Mouse (Mus musculus) induced T-regulatory cell, adult 2 months (primary cell): Measurements from ENCODE around the gene 2900026A02Rik.
A peak's percentile ranks its signal among the peaks of the same experiment; 100 is the strongest.

Source experiments
- DNase-seq: peaks from one replicate; pipeline ENCODE4 v3.0.0-alpha.2; 2012; ENCODE audit warnings: low read depth

2900026A02Rik gene

DNA sequence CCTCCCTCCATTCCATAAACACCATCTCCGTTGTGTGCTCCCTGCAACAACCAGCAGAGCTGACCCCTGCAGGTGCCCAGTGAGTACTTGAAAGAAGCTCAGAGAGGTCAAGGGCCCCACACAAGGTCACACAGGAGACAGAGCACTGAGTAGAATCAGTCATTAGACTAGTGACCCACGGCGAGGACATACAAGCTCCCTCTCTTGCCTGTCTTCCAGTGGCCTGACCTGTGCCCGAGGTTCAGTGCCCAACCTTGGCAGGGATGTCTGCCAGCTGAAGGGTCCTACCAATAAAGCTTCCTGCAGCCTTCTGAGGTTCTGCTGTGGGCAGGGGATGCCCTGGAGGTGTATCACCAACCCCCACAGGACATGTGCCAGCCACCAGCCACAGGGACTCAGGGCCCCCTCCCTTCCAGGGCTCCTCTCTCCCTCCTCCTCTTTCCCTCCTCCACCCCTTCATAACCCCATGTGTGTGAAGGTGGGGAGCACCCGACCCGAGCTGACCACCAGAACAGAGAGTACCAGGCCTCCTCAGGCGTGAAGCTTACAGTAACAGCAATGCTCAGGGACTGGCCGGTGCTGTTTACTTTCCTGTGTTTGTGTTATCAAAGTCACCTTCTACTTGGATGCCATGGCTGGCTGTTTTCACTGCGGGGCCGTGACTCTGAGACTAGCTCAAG is 8.7 kb downstream of the 2900026A02Rik start:
- DNase-seq = no peak

DNA sequence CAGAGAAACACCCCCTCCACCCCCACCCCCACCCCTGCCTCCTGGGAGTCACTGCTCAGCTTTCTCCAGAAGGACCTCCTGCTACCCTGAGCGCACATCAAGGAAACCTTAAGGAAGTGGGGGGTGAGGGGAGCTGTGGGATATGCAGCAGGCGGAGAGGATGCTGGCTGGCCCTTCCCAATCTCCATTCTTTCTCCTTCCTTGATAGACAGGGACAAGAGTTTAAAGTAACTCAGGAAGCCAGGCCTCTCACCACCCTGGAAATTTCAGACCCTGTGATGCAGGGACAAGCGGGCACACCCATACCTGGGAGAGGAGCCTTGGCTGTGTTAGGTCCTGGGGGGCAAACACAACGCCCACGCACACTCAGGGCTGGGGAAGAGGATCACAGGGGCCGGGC is 10.7 kb downstream of the 2900026A02Rik start:
- no peak for DNase-seq

DNA sequence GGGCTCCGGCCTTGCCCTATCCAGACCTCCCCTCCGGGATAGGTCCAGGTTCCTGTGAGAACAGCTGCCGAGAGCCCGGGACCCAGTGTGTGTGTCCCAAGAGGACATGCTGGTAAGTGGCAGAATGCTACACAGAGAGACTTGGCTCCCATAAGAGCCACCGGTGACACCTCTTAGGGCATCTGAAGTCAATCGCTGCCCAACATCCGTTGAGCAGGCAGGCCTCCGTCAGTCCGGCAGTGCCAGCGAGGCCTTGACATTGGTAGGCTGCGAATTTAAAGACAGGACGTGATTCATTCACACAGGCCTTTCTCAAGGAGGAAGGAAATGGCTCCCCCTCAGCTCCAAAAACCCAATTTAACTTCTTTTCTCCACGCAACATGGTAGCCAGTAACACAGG is 11.1 kb downstream of the 2900026A02Rik start:
- DNase-seq = no peak

DNA sequence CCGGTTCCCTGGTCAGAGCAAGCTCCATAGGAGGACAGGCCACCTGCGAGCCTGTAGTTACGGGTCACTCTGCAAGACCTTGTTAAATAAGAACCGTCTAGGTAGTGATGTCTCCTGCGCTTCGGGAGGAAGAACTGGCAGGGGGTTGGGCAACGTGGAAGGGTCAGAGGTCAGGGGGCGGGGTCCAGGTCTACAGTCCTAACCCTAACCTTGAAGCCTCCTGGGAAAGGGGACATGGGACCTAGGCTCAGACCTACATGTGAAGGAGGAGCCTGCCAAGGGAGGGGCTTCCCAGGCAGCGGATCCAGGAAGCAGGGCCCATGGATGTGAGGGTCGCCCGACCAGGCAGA is 11.7 kb downstream of the 2900026A02Rik start:
- DNase-seq = no peak

DNA sequence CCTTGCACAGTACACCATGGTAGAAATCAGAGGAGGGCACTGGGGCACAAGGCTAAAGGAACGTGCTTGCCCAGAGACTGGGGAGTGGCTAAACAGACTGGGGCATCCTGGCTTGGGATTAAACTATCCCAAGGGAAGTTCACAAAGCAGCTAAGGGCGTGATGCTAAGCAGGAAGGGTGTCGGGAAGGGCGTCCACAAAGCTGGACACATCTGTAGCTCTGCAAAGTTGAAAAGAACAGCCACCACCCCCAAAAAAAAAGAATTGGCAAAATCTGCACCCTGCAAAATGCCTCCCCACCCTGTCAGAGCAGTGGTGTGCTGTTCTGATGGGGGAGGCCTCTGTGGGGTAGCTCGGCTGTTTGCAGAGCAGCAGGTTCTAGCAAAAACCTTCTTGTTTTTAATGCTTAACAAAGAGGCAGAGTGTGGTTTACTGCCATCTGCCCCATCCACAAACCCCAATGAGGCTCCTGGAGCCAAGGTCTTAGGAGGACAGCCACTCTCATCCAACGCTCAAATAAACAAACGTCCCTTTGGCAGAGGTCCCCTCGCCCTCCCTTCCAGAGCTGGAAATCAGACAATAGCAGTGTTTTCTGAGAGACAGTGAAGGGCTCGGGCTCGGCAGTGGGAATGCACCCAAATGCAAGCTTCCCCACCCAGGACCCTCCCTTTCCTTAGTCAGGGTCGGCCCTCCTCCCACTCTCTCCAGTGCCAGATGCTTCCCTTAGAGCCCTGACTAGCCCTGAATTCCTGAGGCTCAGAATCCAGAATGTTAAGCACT is 12.2 kb downstream of the 2900026A02Rik start:
- DNase-seq = no peak

DNA sequence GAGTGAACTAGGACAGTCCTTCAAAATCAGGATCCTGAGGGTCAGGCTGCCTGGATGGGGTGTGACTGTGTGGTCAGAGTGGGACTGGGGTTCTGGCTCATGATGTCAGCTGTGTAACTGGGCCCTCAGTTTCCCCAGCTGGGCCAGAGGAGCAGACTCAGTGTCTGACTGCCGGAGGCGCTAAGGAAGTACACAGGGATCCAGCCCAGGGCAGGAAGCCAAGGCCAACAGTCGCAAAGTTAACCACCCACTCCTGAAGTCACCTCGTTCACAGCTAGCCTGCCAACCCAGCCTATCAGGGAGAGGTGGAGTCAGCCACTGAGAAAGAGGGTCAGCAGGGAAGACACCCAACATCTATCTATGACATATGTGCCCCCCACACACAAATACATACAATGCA is 13.0 kb downstream of the 2900026A02Rik start:
- DNase-seq = no peak

DNA sequence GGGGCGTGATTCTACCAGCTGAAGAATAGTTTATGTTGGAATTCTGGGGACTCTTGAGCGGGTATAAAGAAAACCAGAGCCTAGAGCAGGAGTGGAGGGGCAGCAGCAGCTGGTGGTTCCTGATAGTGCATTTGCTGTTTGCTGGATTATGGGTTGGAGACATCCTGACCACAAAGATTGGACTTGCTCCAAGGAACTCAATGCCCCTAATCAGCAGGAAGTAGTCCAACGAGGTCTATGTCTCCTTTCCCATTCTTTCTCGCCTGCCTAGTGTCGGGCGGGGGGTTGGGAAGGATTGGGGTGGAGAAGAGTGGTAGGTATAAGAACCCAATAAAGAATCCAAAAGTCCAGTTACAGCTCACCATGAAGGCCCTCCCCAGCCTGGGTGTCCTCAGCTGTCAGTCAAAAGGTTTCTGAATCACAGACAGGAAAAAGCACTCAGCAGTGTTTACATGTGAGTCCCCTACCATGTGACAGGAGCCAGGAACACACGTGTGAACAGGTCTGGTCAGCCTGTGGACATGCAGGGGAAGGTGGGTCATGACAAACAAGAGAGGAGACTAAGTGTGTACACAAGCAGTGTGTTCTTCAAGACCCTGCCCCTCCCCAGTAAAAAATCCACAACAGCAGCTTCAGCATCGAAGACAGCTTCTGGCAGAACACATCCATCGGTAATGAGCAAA is 14.2 kb downstream of the 2900026A02Rik start:
- no peak for DNase-seq

DNA sequence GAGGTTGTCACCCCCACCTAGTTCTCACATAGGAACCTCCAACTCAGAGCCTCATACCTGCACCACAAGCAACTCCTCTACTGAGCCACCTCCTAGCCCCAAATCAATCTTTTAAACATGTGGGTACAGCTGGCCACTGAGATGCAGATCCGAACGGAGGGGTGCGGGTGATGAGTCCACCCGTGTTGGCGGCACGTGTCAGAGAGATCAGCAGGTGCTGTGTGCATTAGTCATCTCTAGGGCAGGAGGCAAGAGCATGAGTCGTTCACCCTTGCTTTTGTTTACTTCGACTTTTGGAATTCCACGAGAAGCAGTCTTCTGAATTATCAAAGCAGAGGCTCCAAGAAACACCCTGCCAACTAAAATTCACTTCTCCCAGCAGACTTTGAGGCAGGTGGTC is 16.8 kb downstream of the 2900026A02Rik start:
- no peak for DNase-seq

DNA sequence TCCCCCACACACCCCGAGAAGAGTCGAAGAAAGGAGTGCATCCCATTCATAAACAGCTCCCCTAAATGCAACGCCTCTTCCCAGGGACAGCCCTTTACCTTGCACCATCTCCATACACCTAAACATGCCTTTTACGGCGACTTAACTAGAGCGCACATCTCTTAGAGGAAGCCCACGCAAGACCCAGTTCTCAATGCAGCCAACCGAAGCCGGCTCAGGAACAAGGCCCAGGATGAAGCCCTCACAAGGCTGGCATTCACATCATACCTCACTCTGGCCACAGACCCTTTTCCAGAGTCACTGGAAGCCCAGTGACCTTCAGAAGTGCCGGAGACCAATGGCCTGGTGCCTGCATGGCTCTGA is 21.3 kb downstream of the 2900026A02Rik start:
- DNase-seq = no peak

DNA sequence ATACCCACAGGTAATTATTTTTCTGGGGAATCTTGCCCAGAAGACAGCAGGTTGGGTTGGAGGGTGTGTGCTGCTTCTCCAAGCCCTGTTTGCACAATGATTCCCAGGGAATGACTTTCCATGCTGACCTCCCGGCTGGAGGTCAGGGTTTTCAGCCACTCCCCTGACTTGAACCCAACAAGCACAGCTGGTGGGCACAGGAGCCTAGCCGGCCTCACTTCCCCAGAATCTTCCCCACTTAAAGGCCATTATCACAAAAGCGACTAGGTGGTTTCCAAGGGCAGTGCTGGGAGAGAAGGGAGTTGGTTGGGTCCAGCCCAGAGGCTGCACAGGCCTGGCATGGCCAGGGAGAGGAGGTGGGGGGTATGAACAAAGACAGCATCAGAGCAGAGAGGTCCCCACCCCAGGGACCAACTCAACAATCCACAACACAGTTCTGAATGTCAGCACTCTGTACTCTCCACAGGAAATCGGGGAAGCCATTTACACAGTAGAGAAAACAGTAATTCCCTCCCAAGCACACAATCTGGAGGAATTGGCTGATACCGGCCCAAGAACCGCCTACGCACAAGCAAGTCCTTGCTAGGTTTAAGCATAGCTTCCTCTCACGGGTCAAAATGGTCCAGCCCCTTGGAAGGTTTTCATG is 21.8 kb downstream of the 2900026A02Rik start:
- DNase-seq = no peak

DNA sequence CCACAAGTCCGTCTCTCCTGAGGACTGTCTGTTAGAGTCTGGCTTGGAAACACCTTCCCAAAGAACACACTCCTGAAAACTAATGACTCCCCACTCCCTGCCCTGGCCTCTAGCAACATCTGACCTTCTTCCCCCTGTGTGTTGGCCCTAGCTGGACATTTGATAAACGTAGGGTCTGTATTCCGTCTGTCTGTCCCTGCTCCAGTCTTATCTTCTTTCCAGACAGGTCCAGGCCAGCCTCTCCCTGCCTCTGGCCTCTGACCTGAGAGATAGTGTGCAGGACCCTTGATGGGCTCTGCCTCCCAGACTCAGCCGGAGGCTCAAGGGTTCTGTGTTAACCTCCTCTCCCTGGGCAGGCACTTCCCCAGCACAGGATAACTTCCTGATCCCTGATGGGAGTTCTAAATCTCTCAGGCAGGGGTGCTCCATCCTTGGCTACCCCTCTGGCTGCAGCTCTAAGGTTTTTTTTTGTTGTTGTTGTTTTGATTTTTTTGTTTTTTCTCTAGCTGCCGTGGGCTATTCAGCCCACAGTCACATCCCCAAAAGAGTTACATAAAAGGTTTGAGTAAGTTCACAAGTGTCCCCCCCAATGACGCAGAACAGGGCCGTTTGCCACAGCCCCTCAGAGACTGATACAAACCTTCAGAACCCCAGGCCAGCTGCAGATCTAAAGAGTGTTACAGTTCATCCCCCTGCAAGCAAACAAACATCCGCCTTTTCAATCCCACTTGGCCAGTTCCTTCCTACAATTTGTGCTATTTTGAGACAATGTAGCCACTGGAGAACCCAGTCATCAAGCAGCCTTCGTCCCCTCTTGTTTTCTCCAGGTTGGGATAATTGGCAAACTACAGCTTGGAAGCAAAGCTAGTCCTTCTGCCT is 23.9 kb downstream of the 2900026A02Rik start:
- no peak for DNase-seq

DNA sequence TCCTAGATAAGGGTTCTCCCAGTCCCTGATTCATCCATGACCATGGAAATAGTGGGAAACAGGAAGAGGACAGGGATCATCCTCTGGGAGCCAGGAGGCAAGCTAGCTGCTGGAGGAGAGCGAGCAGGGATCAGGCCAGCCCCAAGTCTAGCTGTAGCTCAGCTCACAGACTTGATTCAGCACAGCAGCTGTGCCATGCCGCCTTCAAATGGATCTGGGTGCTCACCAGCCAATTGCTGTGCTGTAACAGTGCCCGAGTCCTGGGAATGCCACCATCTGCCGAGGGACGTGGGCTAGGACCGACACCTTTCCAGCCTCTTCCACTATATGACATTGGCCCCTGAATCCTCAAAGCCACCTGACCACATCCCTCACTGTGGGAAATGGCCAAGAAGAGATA is 25.1 kb downstream of the 2900026A02Rik start:
- no peak for DNase-seq

DNA sequence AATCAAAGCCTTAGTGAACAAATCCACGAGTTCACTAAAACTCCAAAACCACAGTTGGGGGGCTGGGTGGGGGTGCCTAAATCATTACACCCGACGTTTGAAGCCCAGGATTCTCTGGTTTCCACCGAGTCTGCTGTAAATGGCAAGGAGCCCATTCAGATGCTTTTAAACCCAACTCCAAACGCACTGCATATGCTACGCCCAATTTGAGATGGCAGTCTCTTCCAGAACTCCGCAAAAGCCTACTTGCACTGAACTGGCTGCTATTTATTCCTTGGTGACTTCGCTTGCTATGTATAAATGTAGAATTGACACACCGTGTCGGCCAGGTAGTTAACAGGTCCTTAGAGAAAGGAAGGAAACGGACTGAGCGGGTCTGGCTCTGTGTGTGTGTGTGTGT is 25.6 kb downstream of the 2900026A02Rik start:
- DNase-seq = no peak

DNA sequence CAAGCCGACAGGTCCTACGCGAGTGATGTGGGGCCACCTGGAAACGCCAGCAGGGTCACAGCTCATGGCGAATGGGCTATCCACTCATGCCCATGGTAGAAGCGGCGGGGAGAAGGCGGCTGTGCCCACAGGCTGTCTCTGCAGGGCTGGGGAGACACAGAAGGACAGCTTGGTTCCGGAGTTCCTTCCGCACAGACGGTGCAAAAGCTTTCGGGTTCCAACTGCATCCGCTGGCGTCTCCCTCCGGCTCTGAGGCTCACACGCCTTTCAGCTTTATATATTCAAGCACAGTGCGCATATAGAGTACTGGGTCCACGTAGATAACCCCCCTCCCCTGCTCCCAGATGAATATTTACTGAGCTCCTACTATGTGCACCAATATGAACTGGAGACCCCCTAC is 27.3 kb downstream of the 2900026A02Rik start:
- DNase-seq = no peak

DNA sequence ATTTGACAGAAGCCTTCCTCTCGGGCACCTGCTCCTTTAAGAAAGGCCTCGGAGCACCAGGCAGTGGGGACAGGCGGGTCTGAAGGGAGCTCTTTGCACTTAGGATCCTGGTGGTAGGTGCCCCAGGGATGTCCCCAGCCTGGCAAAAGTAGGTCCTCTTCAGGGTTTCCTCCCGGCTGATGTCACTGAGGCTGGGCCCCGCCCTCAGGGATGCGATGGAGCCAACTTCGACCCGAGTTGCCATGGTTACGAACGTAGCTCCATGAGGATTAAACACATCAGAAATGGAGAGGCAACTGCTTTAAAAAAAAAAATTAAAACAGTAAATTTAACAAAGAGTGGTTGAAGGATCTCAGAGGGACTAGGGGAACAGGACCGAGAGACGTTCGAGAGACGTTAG is 29.1 kb downstream of the 2900026A02Rik start:
- no peak for DNase-seq

DNA sequence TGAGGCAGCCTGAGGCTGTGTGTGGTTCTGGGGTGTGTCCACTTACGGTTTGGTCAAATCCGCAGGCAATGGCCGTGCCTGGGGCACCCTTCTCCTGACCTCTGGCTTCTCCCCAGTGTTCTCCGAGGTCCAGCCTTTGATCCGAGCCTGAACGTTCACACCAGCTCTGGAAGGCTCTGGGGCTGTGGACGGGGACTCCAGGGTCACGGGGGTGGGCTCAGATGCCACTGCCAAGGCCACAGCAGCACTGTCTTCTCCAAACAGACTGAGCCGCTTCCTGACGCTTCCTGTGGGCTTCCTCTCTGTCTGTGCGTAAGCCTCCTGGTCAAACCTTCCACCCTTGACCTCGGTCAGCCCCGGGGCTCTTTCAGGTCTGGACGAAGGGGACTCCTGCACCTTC is 30.5 kb downstream of the 2900026A02Rik start:
- no peak for DNase-seq

DNA sequence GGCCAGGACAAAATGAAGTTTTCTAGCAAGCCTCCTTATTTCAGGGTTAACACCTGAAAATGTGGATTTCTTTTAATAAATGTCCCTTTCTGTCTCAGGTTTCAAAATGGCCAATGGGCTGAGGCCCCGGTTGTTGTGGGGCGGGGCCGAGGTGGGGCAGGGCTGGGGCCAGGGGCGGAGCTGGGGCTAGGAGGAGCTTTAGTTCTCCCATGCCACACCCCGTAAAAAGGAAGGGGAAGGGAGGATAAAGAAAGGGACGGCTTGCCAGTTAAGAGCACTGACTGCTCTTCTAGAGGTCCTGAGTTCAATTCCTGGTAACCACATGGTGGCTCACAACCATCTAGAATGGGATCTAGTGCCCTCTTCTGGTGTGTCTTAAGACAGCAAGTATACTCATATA is 39.6 kb downstream of the 2900026A02Rik start:
- DNase-seq = no peak

DNA sequence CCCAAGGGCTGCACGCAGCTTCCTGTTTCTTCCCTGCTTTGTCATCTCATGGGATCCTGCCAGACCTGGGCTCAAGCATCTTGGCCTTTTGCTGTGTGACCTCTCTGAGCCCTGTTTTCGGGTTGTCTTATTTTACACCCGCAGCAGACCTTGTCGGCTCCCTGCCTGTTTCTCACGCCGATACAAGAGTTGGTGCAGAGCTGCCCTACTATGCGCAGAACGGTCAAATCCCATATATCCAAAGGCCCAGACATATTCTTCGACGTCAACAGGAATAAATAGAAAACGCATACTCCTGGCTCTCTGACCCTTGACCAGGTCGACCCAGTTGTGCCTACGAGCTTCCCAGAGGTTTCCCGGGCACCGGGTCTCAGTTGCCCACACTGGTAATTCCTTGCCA is 40.3 kb downstream of the 2900026A02Rik start:
- no peak for DNase-seq

DNA sequence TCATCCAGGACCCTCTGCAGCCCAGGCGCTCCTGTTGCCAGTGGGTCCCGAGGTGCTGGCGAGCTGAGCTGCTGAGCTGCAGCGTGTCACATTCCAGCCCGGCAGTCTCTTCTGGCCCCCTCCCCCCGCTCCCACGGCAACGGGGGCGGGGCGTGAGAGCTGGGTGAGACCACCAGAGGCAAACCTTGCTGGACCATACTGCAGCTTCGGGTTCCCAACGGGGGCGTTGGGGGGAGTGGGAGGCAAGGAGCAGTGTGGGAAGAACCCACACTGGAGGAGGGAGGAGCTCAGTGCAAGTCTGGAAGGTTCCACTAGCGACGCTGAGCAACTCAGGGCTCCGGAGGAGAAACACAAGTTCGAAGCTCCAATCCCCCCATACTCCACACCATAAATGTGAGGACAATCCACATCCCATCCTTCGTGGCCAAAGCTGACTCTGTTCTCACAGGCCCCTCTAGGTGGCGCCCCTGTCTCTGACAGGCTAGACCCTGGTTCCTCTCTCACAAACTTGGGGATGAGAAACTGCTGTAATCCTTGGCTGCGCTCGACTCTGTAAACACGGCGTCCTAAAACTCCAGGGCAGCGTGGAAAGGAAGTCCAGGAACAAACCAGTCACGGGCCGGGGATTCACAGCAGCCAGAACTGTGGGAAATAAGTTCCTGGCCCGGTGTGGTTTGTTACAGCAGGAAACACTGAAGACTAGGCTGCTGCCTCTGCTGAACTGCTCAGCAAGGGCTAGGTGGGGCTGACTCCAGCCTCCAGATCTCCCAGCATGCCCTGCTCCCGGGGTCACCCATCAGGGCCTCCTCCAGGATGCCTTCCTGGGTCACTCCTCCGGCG is 41.0 kb downstream of the 2900026A02Rik start:
- DNase-seq = peak; percentile 60

DNA sequence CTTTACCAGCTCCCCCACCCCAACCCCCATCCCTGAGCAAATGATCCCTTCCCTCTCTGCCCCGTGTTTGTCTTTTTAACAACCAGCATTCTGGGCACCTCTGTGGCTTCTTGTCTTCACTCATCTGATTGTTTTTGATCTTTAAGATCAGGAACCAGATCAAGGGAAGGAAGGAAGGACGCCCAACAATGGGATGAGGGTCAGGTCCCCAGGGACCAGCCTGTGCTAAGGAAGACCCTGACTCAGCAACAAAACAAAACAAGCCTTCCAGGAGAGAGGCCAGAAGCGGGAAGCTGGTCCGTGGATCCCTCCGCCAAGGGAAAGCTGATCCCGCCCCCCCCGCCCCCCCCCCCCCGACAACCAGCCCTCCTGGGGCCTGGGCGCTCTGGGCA is 41.6 kb downstream of the 2900026A02Rik start:
- no peak for DNase-seq

DNA sequence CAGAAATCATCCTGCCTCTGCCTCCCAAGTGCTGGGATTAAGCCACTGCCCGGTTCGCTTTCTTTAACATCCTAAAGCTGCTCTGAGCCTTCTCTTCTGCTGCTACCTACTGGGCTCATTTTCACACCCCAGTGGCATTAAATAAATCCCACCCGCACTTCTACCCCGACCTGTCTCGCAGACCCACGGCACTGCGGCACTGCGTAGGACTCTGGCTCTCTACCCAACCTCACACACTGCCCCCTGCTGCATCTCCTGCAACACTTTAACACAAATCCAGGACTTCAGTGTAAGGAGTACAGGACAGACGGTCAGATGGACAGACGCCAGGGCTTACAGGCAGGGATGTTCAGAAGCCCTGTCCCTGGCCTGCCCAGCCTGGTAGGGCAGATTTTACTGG is 45.1 kb downstream of the 2900026A02Rik start:
- DNase-seq = no peak
